Mouse (Mus musculus): ENCODE data around the gene Ccser2.

The Ccser2 gene

GRCm38 (mm10) chr14:36870257-36870656, 98.3 kb downstream of the Ccser2 start:
- no peak for DNase-seq (ENCODE audit: low spot score in 2 of 2)

GRCm38 (mm10) chr14:36868769-36869362, 99.7 kb downstream of the Ccser2 start:
- no peak for DNase-seq (ENCODE audit: low spot score in 2 of 2)

GRCm38 (mm10) chr14:36866966-36867700, 101.4 kb downstream of the Ccser2 start:
- peak; percentile 44 to 83 for DNase-seq (ENCODE audit: low spot score in 2 of 2)

GRCm38 (mm10) chr14:36863877-36864489, 104.6 kb downstream of the Ccser2 start:
- DNase-seq (ENCODE audit: low spot score in 2 of 2): peak; percentile 85 to 90

- peak; percentile 39 to 51 for DNase-seq (ENCODE audit: low spot score in 2 of 2)
These were observed 106.2 kb downstream of the Ccser2 start for GRCm38 (mm10) chr14:36862387-36862786.

- no peak for DNase-seq (ENCODE audit: low spot score in 2 of 2)
These were observed 109.6 kb downstream of the Ccser2 start for GRCm38 (mm10) chr14:36858932-36859331.

- DNase-seq (ENCODE audit: low spot score in 2 of 2): no peak
These were observed 115.6 kb downstream of the Ccser2 start for GRCm38 (mm10) chr14:36852972-36853371.

- no peak for DNase-seq (ENCODE audit: low spot score in 2 of 2)
These were observed 119.7 kb downstream of the Ccser2 start for GRCm38 (mm10) chr14:36848860-36849259.

Measured in frontal cortex, postnatal 36 days (tissue).